Mouse (Mus musculus): ENCODE results near the gene Dnah14.

- no peak for TF ChIP-seq CTCF (IDR thresholded peaks at IDR 0.05; ENCODE audit: insufficient read depth, low read depth, low read length)
- no peak for TF ChIP-seq POLR2A (IDR thresholded peaks at IDR 0.05; ENCODE audit: insufficient read depth, low read depth, low read length)
These were observed 15.2 kb upstream of the Dnah14 start for GRCm38 (mm10) chr1:181560896-181561767.
